ENCODE assay signal across 12 mouse cellular contexts in the genomic region with DNA sequence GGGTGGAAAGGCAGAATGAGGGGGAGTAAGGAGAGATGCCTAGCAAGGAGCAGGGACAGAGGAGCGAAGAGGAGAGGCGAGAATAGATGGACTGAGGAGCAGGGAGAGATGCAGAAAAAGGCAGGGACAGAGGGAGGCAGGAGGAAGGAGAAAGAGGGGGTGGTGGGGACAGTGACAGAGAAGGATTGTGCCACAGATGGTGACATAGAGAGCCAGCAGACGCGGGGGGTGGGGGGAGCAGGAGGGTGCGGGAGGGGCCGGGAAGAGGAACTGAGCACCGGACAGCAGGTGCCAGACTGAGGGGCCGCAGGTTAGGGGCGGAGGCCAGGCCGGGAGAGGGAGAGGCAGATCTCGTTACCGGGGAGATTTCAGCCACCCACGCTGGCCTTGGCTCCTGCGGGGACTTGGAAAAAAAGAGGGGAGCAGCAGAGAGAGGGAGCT. TPM values are rescaled to one million over a fixed set of nuclear protein-coding genes. Genes with fewer than 3 reads are reported as not detected.
DNase-seq lines count a peak whose midpoint lies in the region; ATAC-seq and TF ChIP-seq lines count a peak whose summit lies in the region.
"Had no signal": no experiment of that assay in that cellular context is flagged by ENCODE, and none has a peak within 500 bp of the region (broad histone marks: within the 10 kb centered on the region; RNA-seq: fewer than 3 reads in every experiment).

TSS of gene Sstr3 (minus strand) at position 125 of the 441 bp plus-strand sequence.

- intact Hi-C loops in left cerebral cortex, postnatal 14 days (cut with DNase I): loop anchor here (5.0 kb wide), 1 partner anchor 38 kb away; no protein-coding TSS in a partner anchor

- peak within 1 kb of the TSS; percentile 16; the same call in 1 of the 2 replicates for H3K4me2 ChIP-seq in kidney, postnatal 0 days (ENCODE audit: low read length)
- no peak within 1 kb of the TSS for H3K4me2 ChIP-seq in forebrain, embryonic 11.5 days (ENCODE audit: low read depth, low read length, severe bottlenecking)
- H3K4me2 ChIP-seq in liver, postnatal 0 days (ENCODE audit: low read depth, low read length): no peak within 1 kb of the TSS
- H3K4me2 ChIP-seq: embryonic facial prominence, embryonic 15.5 days; stomach, embryonic 15.5 days had no signal

- no peaks in the 10 kb centered on the region for H3K36me3 ChIP-seq in kidney, postnatal 0 days (ENCODE audit: insufficient read depth, low read length)
- no peaks in the 10 kb centered on the region for H3K36me3 ChIP-seq in forebrain, embryonic 11.5 days (ENCODE audit: control insufficient read depth, insufficient read depth, low read length)
- no peaks in the 10 kb centered on the region for H3K36me3 ChIP-seq in liver, postnatal 0 days (replicated peaks; ENCODE audit: insufficient read depth, low read length)
- H3K36me3 ChIP-seq: embryonic facial prominence, embryonic 15.5 days; G1E; stomach, embryonic 15.5 days had no signal

- no peak for ATAC-seq in kidney, postnatal 0 days (replicated peaks; ENCODE audit: low FRiP score, low read depth)
- ATAC-seq in forebrain, embryonic 11.5 days (replicated peaks; ENCODE audit: low FRiP score): no peak
- ATAC-seq in liver, postnatal 0 days: no peak

- H3K27ac ChIP-seq in kidney, postnatal 0 days: no peak within 1 kb of the TSS
- no peak within 1 kb of the TSS for H3K27ac ChIP-seq in forebrain, embryonic 11.5 days (ENCODE audit: low read depth, low read length)
- no peak within 1 kb of the TSS for H3K27ac ChIP-seq in liver, postnatal 0 days (ENCODE audit: low read depth)
- H3K27ac ChIP-seq: embryonic facial prominence, embryonic 15.5 days; liver, embryonic 14.5 days; stomach, embryonic 15.5 days had no signal

- no peak within 1 kb of the TSS for H3K4me3 ChIP-seq in kidney, postnatal 0 days (replicated peaks; ENCODE audit: low read depth, low read length)
- H3K4me3 ChIP-seq in forebrain, embryonic 11.5 days (ENCODE audit: low read depth, low read length): no peak within 1 kb of the TSS
- no peak within 1 kb of the TSS for H3K4me3 ChIP-seq in liver, postnatal 0 days (ENCODE audit: low read depth, low read length)
- H3K4me3 ChIP-seq: embryonic facial prominence, embryonic 15.5 days; stomach, embryonic 15.5 days had no signal

- peak; percentile 74 for DNase-seq in kidney, postnatal 0 days (ENCODE audit: low spot score)
- no peak for DNase-seq in kidney, adult 9 months
- no peak for DNase-seq in forebrain, embryonic 11.5 days (ENCODE audit: low spot score)
- peak; percentile 40 to 68 for DNase-seq in left cerebral cortex, postnatal 14 days (ENCODE audit: low spot score in 2 of 2)
- peak; percentile 52 for DNase-seq in right cerebral cortex, postnatal 25 days
- no peak for DNase-seq in gastrocnemius, postnatal 10 days
- no peak for DNase-seq in testis, postnatal 14 days (ENCODE audit: low spot score)
- no peak for DNase-seq in liver, postnatal 0 days

- TF ChIP-seq CTCF in kidney, postnatal 0 days (IDR thresholded peaks at IDR 0.05; ENCODE audit: low read depth): no peak
- no peak for TF ChIP-seq CTCF in liver, postnatal 0 days (IDR thresholded peaks at IDR 0.05; ENCODE audit: low read depth)

- H3K9ac ChIP-seq in kidney, postnatal 0 days (ENCODE audit: low read depth, low read length): no peak within 1 kb of the TSS
- peak within 1 kb of the TSS; percentile 8; the same call in 1 of the 2 replicates for H3K9ac ChIP-seq in forebrain, embryonic 11.5 days (ENCODE audit: low read length)
- H3K9ac ChIP-seq in liver, postnatal 0 days (replicated peaks): no peak within 1 kb of the TSS
- H3K9ac ChIP-seq: embryonic facial prominence, embryonic 15.5 days; liver, embryonic 14.5 days; stomach, embryonic 15.5 days had no signal

- no peak for TF ChIP-seq EP300 in liver, postnatal 0 days (IDR thresholded peaks at IDR 0.05; ENCODE audit: low read depth)

- H3K4me1 ChIP-seq in kidney, postnatal 0 days (replicated peaks; ENCODE audit: insufficient read depth, low read length): no peaks in the 10 kb centered on the region; the same call in 1 of the 2 replicates
- H3K4me1 ChIP-seq in forebrain, embryonic 11.5 days (replicated peaks; ENCODE audit: control insufficient read depth, insufficient read depth, low read length): 0 out of 2 replicates have a peak, but pooled peaks cover 2% of the 10 kb centered on the region
- 0 out of 2 replicates have a peak, but pooled peaks cover 9% of the 10 kb centered on the region for H3K4me1 ChIP-seq in liver, postnatal 0 days (ENCODE audit: insufficient read depth)

- 7% methylated on average over 14 of the region's 14 CpGs for WGBS in kidney, postnatal 0 days
- WGBS in forebrain, embryonic 11.5 days: 11% methylated on average over 14 of the region's 14 CpGs
- whole genome bisulfite sequencing in liver, postnatal 0 days (ENCODE audit: insufficient replicate concordance): 13% methylated on average over 14 of the region's 14 CpGs

- no peaks in the 10 kb centered on the region for H3K27me3 ChIP-seq in kidney, postnatal 0 days (ENCODE audit: insufficient read depth, low read length)
- no peaks in the 10 kb centered on the region; the same call in 1 of the 2 replicates for H3K27me3 ChIP-seq in forebrain, embryonic 11.5 days (ENCODE audit: control insufficient read depth, insufficient read depth, low read length)
- H3K27me3 ChIP-seq in liver, postnatal 0 days (ENCODE audit: insufficient read depth, low read length): 0 out of 2 replicates have a peak, but pooled peaks cover 4% of the 10 kb centered on the region

- H3K9me3 ChIP-seq in kidney, postnatal 0 days (replicated peaks; ENCODE audit: low read length): no peaks in the 10 kb centered on the region
- H3K9me3 ChIP-seq in forebrain, embryonic 11.5 days (ENCODE audit: control insufficient read depth, low read length): no peaks in the 10 kb centered on the region
- no peaks in the 10 kb centered on the region for H3K9me3 ChIP-seq in liver, postnatal 0 days (ENCODE audit: low read length)
- H3K9me3 ChIP-seq: embryonic facial prominence, embryonic 15.5 days; G1E; stomach, embryonic 15.5 days had no signal

RNA-seq across cellular contexts. Expression of gene Sstr3, which starts in this region (rescaled TPM):
- polyA plus RNA-seq in kidney, postnatal 0 days (2015; fragmentation: Nextera tagmentation; extraction: Ambion mirVana): 0.17 and 0.28 TPM in 2 replicates
- 0.09 TPM in 1 of 2 replicates, not detected in the other for polyA plus RNA-seq in forebrain, embryonic 11.5 days (2014; fragmentation: Nextera tagmentation; extraction: Ambion mirVana)
- total RNA-seq in left cerebral cortex, postnatal 14 days (2021): 10 to 100 TPM; 16.7 to 20.6 TPM
- total RNA-seq in gastrocnemius, postnatal 10 days (2021): under 1 TPM in 1 of 2 experiments, not detected in 1; 0.40 TPM
- not detected in 2 replicates for polyA plus RNA-seq in liver, postnatal 0 days (2015; fragmentation: Nextera tagmentation; extraction: Ambion mirVana)
- polyA plus RNA-seq: embryonic facial prominence, embryonic 15.5 days; G1E had no signal

Comparison
In these comparisons a context has a peak if more than half of its experiments do, and no peak if none do; other contexts are left out.
1. RNA of gene Sstr3 (total RNA-seq): 16.7 to 20.6 TPM in left cerebral cortex, postnatal 14 days; 0.40 TPM in gastrocnemius, postnatal 10 days; every median in the first group is over 10 times any median in the second.
2. Peak in DNase-seq and H3K4me2 ChIP-seq in kidney, postnatal 0 days; RNA of the gene not detected or under 1 TPM.
3. DNase-seq: peak in left cerebral cortex, postnatal 14 days (2 of 2) and right cerebral cortex, postnatal 25 days (single experiment); none in kidney, adult 9 months (single experiment), forebrain, embryonic 11.5 days (single experiment), gastrocnemius, postnatal 10 days (single experiment), testis, postnatal 14 days (single experiment) and liver, postnatal 0 days (single experiment).